Mouse (Mus musculus): ENCODE measurements around the gene Thada.

Thada gene

DNA sequence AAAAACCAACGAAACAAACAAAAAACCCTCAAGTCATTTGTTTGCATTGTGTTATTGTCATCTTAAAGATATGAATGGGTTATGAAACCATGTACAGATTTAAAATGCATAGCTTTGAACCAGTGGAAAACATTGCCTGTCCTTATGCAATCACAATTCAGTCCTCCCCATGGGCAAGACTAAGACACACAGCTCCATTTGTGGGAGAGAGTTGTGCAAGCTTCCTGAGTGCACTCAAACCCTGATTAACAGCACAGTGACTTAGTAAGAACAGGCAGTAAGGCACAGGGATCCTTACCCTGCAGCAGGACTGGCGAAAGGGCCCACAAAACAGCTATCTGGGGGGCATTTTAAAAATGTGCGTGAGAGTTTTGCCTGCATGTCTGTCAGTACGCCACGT, 11.2 kb upstream of the Thada start:
- DNase-seq (ENCODE audit: low read depth, low spot score): no peak

DNA sequence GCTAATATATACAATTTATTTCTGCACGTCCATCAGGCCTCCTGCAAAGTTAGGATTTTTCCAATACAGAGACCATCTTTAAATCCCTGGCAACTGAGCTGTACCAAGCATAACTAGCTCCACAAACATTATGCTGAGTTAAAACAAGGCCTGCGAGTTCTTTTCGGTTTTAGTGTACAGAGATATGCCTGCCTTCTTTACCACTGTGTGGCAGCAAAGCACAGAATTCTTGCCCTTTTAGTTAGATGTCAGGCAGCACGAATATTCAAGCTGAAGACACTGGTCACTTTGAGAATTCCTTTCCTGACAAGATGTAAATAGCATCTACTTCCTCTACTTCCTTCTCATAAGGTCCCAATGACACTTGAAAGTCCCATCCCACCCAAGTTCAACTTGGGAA, 8.3 kb upstream of the Thada start:
- DNase-seq (ENCODE audit: low read depth, low spot score): no peak

- DNase-seq (ENCODE audit: low read depth, low spot score): no peak
Observed at GRCm38 (mm10) chr17:84435012-84435411, 31.0 kb downstream of the Thada start.

DNA sequence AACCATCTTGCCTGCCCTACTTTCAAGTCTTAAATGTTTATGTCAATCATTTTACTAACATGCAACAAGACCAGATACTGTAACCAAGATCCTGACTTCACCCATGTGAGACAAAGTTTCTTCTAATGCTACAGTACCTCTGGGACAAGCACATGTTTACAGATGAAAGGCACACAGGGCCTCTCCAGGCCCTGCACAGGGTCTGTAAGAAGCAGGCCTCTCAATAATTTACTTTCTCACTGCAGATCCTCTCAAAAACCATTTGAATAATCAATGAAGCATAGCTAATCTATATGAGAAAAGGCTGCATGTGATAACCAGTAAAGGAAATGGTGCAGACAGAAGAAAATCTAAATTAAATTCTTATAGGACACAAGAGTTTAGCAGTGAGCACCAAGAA, 31.8 kb downstream of the Thada start:
- no peak for DNase-seq (ENCODE audit: low read depth, low spot score)

DNA sequence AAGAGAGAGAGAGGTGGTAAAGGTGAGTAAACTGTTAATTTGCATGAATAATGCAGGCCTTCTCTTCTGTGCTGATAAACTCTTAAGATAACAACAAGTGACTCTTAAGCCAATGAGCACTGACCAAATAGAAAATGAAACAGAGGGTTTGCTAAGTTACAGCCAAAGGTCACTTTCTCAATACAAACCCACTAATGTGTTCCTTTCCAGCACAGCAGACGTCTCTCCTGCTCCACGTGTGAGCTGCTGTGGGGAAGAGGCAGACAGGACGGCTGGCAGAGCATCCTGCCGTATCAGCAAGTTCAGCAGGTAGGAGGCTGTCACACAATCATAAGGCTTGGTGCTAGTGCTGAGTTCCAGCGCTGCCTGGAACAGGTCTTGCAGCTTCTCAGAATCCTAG, 34.0 kb downstream of the Thada start:
- no peak for DNase-seq (ENCODE audit: low read depth, low spot score)

DNA sequence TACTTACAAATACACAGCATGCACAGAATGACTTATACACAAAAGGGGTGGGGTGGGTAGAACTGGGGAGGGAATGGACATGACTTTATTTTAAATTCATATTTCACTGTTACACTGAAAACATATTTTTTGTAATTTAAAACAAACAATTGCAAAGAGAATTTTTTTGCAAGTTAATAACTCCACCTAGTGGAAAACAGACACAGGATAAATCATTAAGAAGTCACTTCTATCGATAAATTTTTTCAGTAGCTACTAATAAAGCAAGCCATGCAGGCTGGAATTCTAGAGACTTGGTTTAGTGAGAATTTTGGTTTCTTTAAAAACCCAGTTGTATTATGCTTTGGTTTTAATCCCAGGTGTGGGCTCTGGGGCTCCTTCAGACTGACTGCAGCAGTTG, 41.7 kb downstream of the Thada start:
- DNase-seq (ENCODE audit: low read depth, low spot score): no peak

GRCm38 (mm10) chr17:84422916-84423315, 43.1 kb downstream of the Thada start:
- DNase-seq (ENCODE audit: low read depth, low spot score): no peak

DNA sequence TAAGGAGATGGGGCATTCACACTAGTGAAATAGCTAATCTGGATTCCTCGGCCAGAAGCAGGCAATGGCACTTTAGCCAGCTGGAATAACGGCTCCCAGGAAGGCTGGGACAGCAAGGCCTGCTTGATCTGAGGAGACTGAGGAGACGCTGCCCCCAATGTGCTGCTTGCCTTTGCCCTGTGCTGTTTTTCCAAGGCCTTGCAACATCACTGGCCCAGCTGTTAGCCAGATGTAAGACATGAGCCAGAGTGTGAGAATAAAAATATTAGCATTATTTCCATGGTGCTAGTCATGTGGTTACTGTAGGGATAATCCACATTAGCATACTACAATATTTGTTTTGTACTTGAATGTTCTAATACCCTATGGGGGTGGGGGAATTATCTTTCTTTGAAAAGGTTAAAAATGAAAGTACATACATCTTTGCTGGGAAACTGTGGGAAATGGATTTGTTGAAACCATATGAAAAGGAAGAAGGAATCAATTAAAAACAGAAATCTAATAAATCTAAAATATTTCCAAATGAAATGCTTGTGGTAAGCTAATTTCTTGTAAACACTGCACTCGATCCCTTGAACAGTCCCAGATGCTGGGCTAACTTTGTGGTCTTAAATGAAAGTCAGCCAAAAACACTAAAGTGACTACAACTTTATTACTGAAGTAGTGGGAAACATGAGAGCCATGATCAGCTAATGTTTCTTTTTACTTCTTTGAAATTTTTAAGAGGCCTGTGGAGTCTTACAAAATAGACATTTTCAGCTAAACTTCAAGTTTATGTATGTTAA, 43.8 kb downstream of the Thada start:
- DNase-seq (ENCODE audit: low read depth, low spot score): no peak

DNA sequence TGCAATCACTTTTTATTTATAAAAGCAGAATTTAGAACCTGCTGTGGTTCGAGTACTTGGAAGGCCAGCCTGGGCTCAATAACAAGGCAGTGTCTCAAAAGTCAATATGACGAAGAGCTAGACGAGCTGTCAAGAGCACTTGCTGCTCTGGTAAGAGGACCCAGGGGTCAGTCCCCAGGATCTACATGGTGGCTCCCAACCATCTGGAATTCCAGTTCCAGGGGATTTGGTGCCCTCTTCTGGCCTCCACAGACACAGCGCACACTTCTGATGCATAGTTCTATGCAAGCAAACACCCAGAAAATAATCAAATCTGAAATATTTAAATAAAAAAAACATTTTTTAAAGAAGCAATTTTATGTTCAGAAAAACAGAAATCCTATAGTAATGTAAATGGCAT, 45.0 kb downstream of the Thada start:
- DNase-seq (ENCODE audit: low read depth, low spot score): no peak

DNA sequence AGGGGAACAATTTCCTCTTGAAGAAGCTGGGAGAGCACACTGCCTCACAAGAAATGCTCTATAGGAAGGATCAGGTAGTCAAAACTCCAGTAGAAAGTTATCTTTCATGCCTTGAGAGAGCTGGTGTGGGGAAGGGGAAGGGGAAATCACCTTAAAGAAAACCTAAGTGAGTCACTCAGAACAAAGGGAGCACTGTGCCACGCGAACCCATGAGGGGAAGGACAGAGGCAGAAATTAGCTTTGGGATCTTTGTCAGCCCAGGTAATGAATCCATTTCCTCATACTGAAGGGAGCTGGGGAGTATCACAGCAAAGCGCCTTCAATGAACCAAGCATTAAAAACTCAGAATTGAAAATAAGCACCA, 45.7 kb downstream of the Thada start:
- no peak for DNase-seq (ENCODE audit: low read depth, low spot score)

DNA sequence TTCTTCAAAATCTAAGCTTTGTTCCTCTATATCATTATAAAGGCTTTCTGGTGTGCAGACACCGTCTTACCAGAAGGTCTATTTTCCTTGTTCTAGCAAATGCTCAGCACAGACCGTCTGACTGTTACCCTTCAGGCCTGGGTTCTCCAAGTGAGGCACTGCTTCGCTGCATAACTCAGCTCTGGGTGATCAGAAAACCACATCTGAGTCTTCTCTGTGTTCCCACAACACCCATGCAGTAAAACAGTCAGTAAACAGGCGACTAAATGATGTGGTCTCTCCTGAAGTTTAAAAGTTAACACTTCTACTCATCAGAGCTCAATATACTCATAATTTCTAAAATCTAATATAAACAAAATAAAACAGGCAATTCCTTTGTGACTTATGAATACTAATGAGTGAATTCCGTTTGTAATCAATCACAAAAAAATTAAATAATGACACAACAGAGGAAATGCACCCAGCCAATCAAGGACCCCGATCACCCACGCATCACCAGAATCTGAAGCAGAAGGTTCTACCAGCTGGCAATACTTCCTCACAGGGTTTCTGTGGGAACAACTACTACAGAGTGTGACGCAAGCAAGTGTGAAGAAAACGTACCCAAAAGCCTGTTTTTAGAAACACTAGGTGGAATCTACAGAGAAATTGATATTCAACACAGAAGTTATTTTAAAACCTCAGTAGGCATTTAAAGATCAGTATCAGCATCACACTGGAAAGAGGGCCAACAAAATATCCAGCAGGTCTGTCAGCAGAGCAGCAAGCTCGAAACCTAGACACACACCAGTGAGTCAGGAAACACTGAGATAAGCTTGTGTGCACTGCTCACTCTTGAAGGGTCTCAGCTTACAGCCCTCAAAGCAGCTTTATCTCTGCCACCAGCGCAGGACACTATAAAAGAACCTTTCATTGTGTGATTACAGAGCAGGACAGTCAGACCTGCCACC, 46.4 kb downstream of the Thada start:
- DNase-seq (ENCODE audit: low read depth, low spot score): no peak

GRCm38 (mm10) chr17:84415936-84416335, 50.1 kb downstream of the Thada start:
- no peak for DNase-seq (ENCODE audit: low read depth, low spot score)

GRCm38 (mm10) chr17:84408731-84409130, 57.3 kb downstream of the Thada start:
- no peak for DNase-seq (ENCODE audit: low read depth, low spot score)

- DNase-seq (ENCODE audit: low read depth, low spot score): no peak
Observed at GRCm38 (mm10) chr17:84405616-84406015, 60.4 kb downstream of the Thada start.

- no peak for DNase-seq (ENCODE audit: low read depth, low spot score)
Observed at GRCm38 (mm10) chr17:84401796-84402195, 64.2 kb downstream of the Thada start.

GRCm38 (mm10) chr17:84399431-84399830, 66.6 kb downstream of the Thada start:
- no peak for DNase-seq (ENCODE audit: low read depth, low spot score)

DNA sequence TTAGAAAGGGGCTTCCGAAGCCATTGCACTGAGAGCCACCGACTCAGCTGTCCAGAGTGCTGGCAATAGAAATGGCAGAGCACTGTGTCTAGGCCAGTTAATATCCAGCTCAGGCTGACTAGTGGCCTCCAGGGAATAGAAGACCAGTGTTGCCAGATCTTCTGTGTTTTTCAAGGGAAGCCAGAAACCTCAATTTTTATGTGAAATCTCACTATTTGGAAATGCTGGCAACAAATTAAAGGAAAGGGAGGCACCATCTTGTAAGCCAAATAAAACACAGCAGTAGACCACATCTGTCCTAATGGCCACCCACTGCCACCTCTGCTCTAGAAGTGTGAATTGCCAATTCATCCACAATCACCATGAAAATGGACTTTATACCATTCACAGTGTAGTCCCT, 76.0 kb downstream of the Thada start:
- DNase-seq (ENCODE audit: low read depth, low spot score): no peak

GRCm38 (mm10) chr17:84386176-84386575, 79.8 kb downstream of the Thada start:
- DNase-seq (ENCODE audit: low read depth, low spot score): no peak

DNA sequence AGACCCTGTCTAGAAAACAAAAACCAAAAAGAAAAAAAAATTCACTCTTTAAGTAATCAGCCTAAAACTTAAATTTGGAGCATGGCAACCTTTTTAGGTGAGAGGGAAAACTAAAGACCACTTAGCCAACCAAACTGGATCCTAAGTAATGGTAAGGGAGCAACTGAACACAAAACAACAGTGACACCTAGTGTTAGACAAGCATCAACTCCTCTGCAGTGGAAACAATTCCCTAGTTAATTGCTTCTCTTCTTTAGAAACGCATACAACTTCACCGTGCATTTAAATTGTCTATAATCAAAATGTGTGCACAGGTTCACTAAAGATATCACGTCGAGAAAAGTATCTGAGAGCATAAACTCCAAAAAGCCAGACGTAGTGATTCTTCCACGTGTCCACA, 80.3 kb downstream of the Thada start:
- DNase-seq (ENCODE audit: low read depth, low spot score): no peak

- DNase-seq (ENCODE audit: low read depth, low spot score): no peak
Observed at GRCm38 (mm10) chr17:84384661-84385060, 81.3 kb downstream of the Thada start.

DNA sequence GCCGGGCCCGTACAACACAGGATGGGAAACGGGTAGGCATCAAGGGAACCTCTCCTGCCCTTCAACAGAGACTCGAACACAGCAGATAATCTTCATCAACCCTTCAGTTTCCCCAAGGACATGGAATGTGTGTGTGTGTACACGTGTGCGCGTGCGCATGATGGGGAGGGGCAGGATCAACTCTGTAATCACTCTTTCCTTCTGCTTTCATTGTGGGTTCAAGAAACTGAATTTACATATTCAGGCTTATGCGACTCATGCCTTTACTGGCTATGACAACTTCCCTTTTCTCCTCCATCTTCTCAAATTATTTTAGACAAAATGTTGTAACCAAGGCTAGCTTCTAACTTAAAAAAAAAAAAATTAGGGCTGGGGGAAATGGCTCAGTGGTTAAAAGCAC, 85.7 kb downstream of the Thada start:
- DNase-seq (ENCODE audit: low read depth, low spot score): no peak

- DNase-seq (ENCODE audit: low read depth, low spot score): no peak
Observed at GRCm38 (mm10) chr17:84376882-84377281, 89.1 kb downstream of the Thada start.
